Mouse (Mus musculus) lung, postnatal 0 days (tissue): Measurements from ENCODE around the gene Tpp1.

ENCODE experiments used
- CTCF ChIP-seq: IDR thresholded peaks from 2 replicates; pipeline ENCODE4 v1.5.1; 2016; ENCODE audit warnings: antibody characterized with exemption, mild to moderate bottlenecking
- EP300 ChIP-seq: IDR thresholded peaks from 2 replicates; pipeline ENCODE4 v1.6.1; 2016; ENCODE audit warnings: antibody characterized with exemption, mild to moderate bottlenecking, control low read depth

GRCm38 (mm10) chr7:105726144-105726979 lies 25.7 kb downstream of the Tpp1 start:
- TF ChIP-seq CTCF (peak; percentile 96), EP300 (no peak)
